8 mouse cellular contexts compared by ENCODE assay signal in the genomic region with DNA sequence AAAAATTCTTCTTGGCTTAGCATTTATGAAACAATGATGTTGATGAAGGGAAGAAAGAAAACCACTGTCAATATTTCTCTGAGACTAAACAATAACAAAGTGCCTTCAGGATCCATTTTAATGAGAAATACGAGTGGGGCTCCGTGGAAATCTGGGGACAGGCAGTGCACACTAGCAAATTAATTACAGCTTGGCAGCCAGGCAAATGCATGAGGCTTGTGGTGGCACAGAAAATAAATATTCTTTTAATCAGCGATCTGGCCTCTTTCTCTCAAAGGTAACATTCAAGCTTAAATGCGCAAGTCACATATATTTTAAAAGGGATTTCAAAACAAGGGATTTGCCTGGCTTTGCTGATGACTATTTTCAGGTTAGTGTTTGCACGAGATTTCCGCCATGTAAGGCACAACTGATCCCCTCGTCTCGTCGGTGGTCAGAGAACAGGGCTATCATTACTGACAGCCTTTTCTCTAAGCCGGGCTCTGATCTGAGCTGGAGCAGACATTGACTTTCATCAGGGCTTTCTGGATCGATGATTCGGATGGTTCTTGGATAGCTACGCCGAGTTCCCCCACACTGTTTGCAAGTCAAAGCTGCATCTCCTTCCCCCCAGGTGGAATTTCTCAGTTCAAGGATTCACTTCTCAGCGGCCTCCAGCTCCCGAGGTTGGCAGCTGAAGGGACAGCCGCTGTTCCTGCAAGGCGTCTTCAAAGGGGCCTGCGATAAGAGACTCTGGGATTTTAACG.
A peak's percentile ranks its signal among the peaks of the same experiment; 100 is the strongest.
DNase-seq lines count a peak whose midpoint lies in the region; TF ChIP-seq lines count a peak whose summit lies in the region.

No protein-coding gene starts in this region.

- TF ChIP-seq CTCF in olfactory bulb, adult 2 months (IDR thresholded peaks at IDR 0.05; ENCODE audit: insufficient read depth, low read depth, low read length), result no peak

- DNase-seq in cerebellum, postnatal 25 days, result peak; percentile 21 to 24
- no peak for DNase-seq in cerebellum, adult 9-11 months
- DNase-seq in right cerebral cortex, postnatal 10 days (ENCODE audit: low spot score in 2 of 2), result peak; percentile 24
- DNase-seq in right cerebral cortex, adult 18-20 months, result no peak
- peak; percentile 36 to 38 for DNase-seq in layer of hippocampus, postnatal 14 days (ENCODE audit: low spot score in 2 of 2)
- no peak for DNase-seq in urinary bladder, postnatal 14 days (ENCODE audit: low spot score)
- DNase-seq in B cell, adult 2 months, result no peak

- H3K4me1 ChIP-seq in olfactory bulb, adult 2 months (ENCODE audit: control insufficient read depth, insufficient read depth, low read length), result peaks cover 5% of the 10 kb centered on the region

- H3K4me3 ChIP-seq in olfactory bulb, adult 2 months (ENCODE audit: insufficient read depth, low read depth, low read length), result peak overlapping the region; percentile 20

- H3K27ac ChIP-seq in olfactory bulb, adult 2 months (ENCODE audit: insufficient read depth, low read depth, low read length), result no peak overlapping the region

- TF ChIP-seq POLR2A in olfactory bulb, adult 2 months (IDR thresholded peaks at IDR 0.05; ENCODE audit: insufficient read depth, low read depth, low read length), result no peak

- WGBS in olfactory bulb, adult 2 months, result 23% methylated on average over 20 of the region's 20 CpGs

Comparison
In these comparisons a context has a peak if more than half of its experiments do, and no peak if none do; other contexts are left out.
1. DNase-seq: peak in cerebellum, postnatal 25 days (2 of 2), right cerebral cortex, postnatal 10 days (2 of 2) and layer of hippocampus, postnatal 14 days (2 of 2); none in cerebellum, adult 9-11 months (single experiment), right cerebral cortex, adult 18-20 months (single experiment), urinary bladder, postnatal 14 days (single experiment) and B cell, adult 2 months (0 of 2).